Mouse (Mus musculus): ENCODE data around the gene Ncl. TPM values are rescaled to one million over a fixed set of nuclear protein-coding genes. Genes with fewer than 3 reads are reported as not detected.
A peak's percentile ranks its signal among the peaks of the same experiment; 100 is the strongest.

Ncl gene
- total and polyA plus RNA-seq, 3 experiments: 246 to 1,708 (median 370) TPM

DNA sequence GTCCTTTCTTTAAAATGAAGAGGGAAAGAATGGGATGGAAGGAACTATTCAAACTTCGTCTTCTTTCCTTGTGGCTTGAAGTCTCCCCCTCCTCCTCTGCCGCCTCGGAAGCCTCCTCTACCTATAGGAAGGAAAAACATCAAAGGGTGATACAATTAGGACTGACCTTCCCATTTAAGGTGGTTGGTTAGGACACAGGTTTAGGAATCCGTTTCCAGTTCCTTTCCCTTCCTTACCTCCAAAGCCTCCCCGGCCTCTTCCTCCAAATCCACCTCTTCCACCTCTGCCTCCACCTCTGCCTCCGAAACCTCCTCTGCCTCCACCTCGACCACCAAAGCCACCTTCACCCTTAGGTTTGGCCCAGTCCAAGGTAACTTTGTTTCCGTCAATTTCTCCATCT, 8.6 kb downstream of the Ncl start:
- H3K27me3 ChIP-seq (ENCODE audit: control insufficient read depth in 1 of 2, insufficient read depth in 2 of 2, low read length in 2 of 2): no peaks in the 10 kb centered on the region
- H3K9me3 ChIP-seq (replicated peaks; ENCODE audit: insufficient read depth, low read length): no peaks in the 10 kb centered on the region
- no peak overlapping the region for H3K4me3 ChIP-seq (ENCODE audit: control insufficient read depth in 1 of 2, insufficient read depth in 1 of 2, low read depth in 2 of 2, low read length in 2 of 2)
- peaks cover 0 to 10% of the 10 kb centered on the region in 2 experiments; a peak in 3 of 4 replicates for H3K4me1 ChIP-seq (ENCODE audit: control insufficient read depth in 1 of 2, insufficient read depth in 2 of 2, low read length in 2 of 2)
- no peak overlapping the region for H3K9ac ChIP-seq (ENCODE audit: control insufficient read depth, low read depth, low read length, poor library complexity, severe bottlenecking)
- no peak for DNase-seq (ENCODE audit: low read depth, low spot score)
- H3K36me3 ChIP-seq (ENCODE audit: control insufficient read depth in 1 of 2, insufficient read depth in 2 of 2, low read length in 2 of 2): peaks cover 61 to 92% of the 10 kb centered on the region in 2 experiments
- TF ChIP-seq ZMIZ1 (IDR thresholded peaks at IDR 0.05; ENCODE audit: low read depth, low read length) (0 out of 2 replicates have a peak, but pooled peaks have one; percentile 17), POLR2A (IDR thresholded peaks at IDR 0.05; ENCODE audit: control insufficient read depth in 1 of 2, insufficient read depth in 1 of 2, low read depth in 1 of 2, low read length in 2 of 2, poor library complexity in 1 of 2) (peak in 1 of 2 experiments; percentile 32; a peak in 1 of 4 replicates), ZC3H11A (IDR thresholded peaks at IDR 0.05; ENCODE audit: low read depth, low read length) (no peak)
- peaks cover 15% of the 10 kb centered on the region for H3K79me2 ChIP-seq (ENCODE audit: control insufficient read depth, insufficient read depth, low read length, poor library complexity)
- no peak overlapping the region for H3K27ac ChIP-seq (ENCODE audit: control insufficient read depth, low read depth, low read length)

DNA sequence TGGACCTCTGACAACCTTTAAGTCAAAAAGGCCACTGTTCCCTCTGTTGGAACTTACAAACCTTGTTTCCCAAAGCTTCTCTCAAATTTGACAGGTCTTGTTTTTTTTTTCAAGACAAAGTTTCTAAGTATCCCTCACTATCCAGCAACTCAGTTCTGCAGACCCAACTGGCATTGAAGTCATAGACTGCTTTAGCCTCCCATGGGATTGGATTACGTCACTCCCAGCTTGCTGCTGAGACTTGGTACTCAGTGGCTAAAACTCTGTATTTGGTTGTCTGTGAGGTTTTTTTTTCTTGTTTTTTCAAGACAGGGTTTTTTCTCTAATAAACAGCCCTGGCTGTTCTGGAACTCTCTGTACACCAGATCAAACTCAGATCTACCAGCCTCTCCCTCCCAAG, 9.5 kb downstream of the Ncl start:
- Histone ChIP-seq H3K9me3 (replicated peaks; ENCODE audit: insufficient read depth, low read length) (no peaks in the 10 kb centered on the region), H3K4me1 (ENCODE audit: control insufficient read depth in 1 of 2, insufficient read depth in 2 of 2, low read length in 2 of 2) (peaks cover 0 to 6% of the 10 kb centered on the region in 2 experiments; a peak in 3 of 4 replicates), H3K36me3 (ENCODE audit: control insufficient read depth in 1 of 2, insufficient read depth in 2 of 2, low read length in 2 of 2) (peaks cover 54 to 90% of the 10 kb centered on the region in 2 experiments), H3K4me3 (ENCODE audit: control insufficient read depth in 1 of 2, insufficient read depth in 1 of 2, low read depth in 2 of 2, low read length in 2 of 2) (no peak overlapping the region), H3K27me3 (ENCODE audit: control insufficient read depth in 1 of 2, insufficient read depth in 2 of 2, low read length in 2 of 2) (no peaks in the 10 kb centered on the region), H3K79me2 (ENCODE audit: control insufficient read depth, insufficient read depth, low read length, poor library complexity) (peaks cover 8% of the 10 kb centered on the region), H3K27ac (ENCODE audit: control insufficient read depth, low read depth, low read length) (no peak overlapping the region), H3K9ac (ENCODE audit: control insufficient read depth, low read depth, low read length, poor library complexity, severe bottlenecking) (no peak overlapping the region; the same call in 1 of the 2 replicates)
- DNase-seq (ENCODE audit: low read depth, low spot score): peak; percentile 35
- TF ChIP-seq CHD2 (IDR thresholded peaks at IDR 0.05; ENCODE audit: low read length) (no peak), MAFK (IDR thresholded peaks at IDR 0.05; ENCODE audit: borderline replicate concordance, low read depth, low read length) (0 out of 2 replicates have a peak, but pooled peaks have one; percentile 14), POLR2A (IDR thresholded peaks at IDR 0.05; ENCODE audit: control insufficient read depth in 1 of 2, insufficient read depth in 1 of 2, low read depth in 1 of 2, low read length in 2 of 2, poor library complexity in 1 of 2) (peak in 1 of 2 experiments; percentile 44; a peak in 1 of 4 replicates)

DNA sequence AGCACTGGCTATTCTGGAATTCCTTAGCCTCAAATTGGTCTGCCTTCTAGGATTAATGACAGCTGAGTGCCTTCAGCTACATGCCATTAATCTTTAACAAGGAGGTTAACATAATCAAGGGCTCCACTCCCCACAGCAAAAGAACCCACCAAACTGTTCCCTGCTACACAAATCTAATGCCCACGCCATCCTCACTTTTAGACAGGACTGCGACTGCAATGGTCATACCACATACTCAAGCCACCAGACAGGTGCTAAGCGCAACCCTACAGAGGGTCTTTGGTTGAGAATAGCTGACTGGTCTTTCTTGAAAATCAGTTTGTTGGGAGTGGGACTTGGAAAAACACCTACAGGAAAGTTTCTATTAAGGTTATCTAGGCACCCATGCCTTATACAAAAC, 10.0 kb downstream of the Ncl start:
- H3K4me1 ChIP-seq (ENCODE audit: control insufficient read depth in 1 of 2, insufficient read depth in 2 of 2, low read length in 2 of 2): peaks cover 0 to 6% of the 10 kb centered on the region in 2 experiments; a peak in 3 of 4 replicates
- H3K36me3 ChIP-seq (ENCODE audit: control insufficient read depth in 1 of 2, insufficient read depth in 2 of 2, low read length in 2 of 2): peaks cover 52 to 88% of the 10 kb centered on the region in 2 experiments
- no peaks in the 10 kb centered on the region for H3K27me3 ChIP-seq (ENCODE audit: control insufficient read depth in 1 of 2, insufficient read depth in 2 of 2, low read length in 2 of 2)
- no peak overlapping the region for H3K4me3 ChIP-seq (ENCODE audit: control insufficient read depth in 1 of 2, insufficient read depth in 1 of 2, low read depth in 2 of 2, low read length in 2 of 2)
- H3K9me3 ChIP-seq (replicated peaks; ENCODE audit: insufficient read depth, low read length): no peaks in the 10 kb centered on the region
- 0 out of 2 replicates have a peak overlapping the region, but pooled peaks have one; percentile 21 for H3K27ac ChIP-seq (ENCODE audit: control insufficient read depth, low read depth, low read length)
- H3K79me2 ChIP-seq (ENCODE audit: control insufficient read depth, insufficient read depth, low read length, poor library complexity): peaks cover 6% of the 10 kb centered on the region; the same call in 1 of the 2 replicates
- TF ChIP-seq TCF12 (IDR thresholded peaks at IDR 0.05; ENCODE audit: low read depth, low read length): no peak
- no peak for TF ChIP-seq ZNF384 (IDR thresholded peaks at IDR 0.05; ENCODE audit: low read depth, low read length)
- 0 out of 2 replicates have a peak, but pooled peaks have one; percentile 5 for TF ChIP-seq POLR2AphosphoS5 (IDR thresholded peaks at IDR 0.05; ENCODE audit: borderline replicate concordance, low read depth, low read length)
- no peak for TF ChIP-seq HCFC1 (IDR thresholded peaks at IDR 0.05; ENCODE audit: low read depth, low read length)
- no peak for TF ChIP-seq CHD1 (IDR thresholded peaks at IDR 0.05; ENCODE audit: low read depth, low read length)
- DNase-seq (ENCODE audit: low read depth, low spot score): no peak
- H3K9ac ChIP-seq (ENCODE audit: control insufficient read depth, low read depth, low read length, poor library complexity, severe bottlenecking): no peak overlapping the region
